Mouse (Mus musculus): ENCODE results near the gene Mcm6.
A peak's percentile ranks its signal among the peaks of the same experiment; 100 is the strongest.

Gene Mcm6

GRCm38 (mm10) chr1:128359554-128360376, at the start of gene Mcm6:
Mcm6 (minus strand) TSS chr1:128359664.
- DNase-seq = peak; percentile 98

- no peak for DNase-seq
Observed at GRCm38 (mm10) chr1:128406846-128407245, 47.4 kb upstream of the Mcm6 start.

- DNase-seq = no peak
Observed at GRCm38 (mm10) chr1:128405675-128406074, 46.2 kb upstream of the Mcm6 start.

- peak; percentile 18 for DNase-seq
Observed at GRCm38 (mm10) chr1:128405041-128405481, 45.6 kb upstream of the Mcm6 start.

GRCm38 (mm10) chr1:128400926-128401325, 41.5 kb upstream of the Mcm6 start:
- DNase-seq = no peak

- no peak for DNase-seq
Observed at GRCm38 (mm10) chr1:128399941-128400915, 40.8 kb upstream of the Mcm6 start.

- DNase-seq = peak; percentile 22
Observed at GRCm38 (mm10) chr1:128398738-128399445, 39.4 kb upstream of the Mcm6 start.

- no peak for DNase-seq
Observed at GRCm38 (mm10) chr1:128394657-128395056, 35.2 kb upstream of the Mcm6 start.

- no peak for DNase-seq
Observed at GRCm38 (mm10) chr1:128392382-128392781, 32.9 kb upstream of the Mcm6 start.

- DNase-seq = no peak
Observed at GRCm38 (mm10) chr1:128386487-128386886, 27.0 kb upstream of the Mcm6 start.

GRCm38 (mm10) chr1:128376841-128377240, 17.4 kb upstream of the Mcm6 start:
- no peak for DNase-seq

- DNase-seq = no peak
Observed at GRCm38 (mm10) chr1:128372143-128372860, 12.8 kb upstream of the Mcm6 start.

- peak; percentile 84 for DNase-seq
Observed at GRCm38 (mm10) chr1:128368732-128369441, 9.4 kb upstream of the Mcm6 start.

GRCm38 (mm10) chr1:128360601-128361000, 1.1 kb upstream of the Mcm6 start:
- DNase-seq = no peak

GRCm38 (mm10) chr1:128358916-128359553, 429 bp downstream of the Mcm6 start:
- peak; percentile 34 for DNase-seq

GRCm38 (mm10) chr1:128358276-128358675, 1.2 kb downstream of the Mcm6 start:
- no peak for DNase-seq

GRCm38 (mm10) chr1:128357452-128357851, 2.0 kb downstream of the Mcm6 start:
- DNase-seq = no peak

- DNase-seq = no peak
Observed at GRCm38 (mm10) chr1:128353092-128353491, 6.4 kb downstream of the Mcm6 start.

GRCm38 (mm10) chr1:128344232-128344631, 15.2 kb downstream of the Mcm6 start:
- no peak for DNase-seq

GRCm38 (mm10) chr1:128337708-128338320, 21.6 kb downstream of the Mcm6 start:
- no peak for DNase-seq
